Mouse (Mus musculus): ENCODE measurements at regions not wholly inside any gene's neighbourhood (a gene's known extent, or its start where the extent isn't known, plus 50 kb on each side); places are given as distances from the start of the nearest gene placed in this dataset.

GRCm38 (mm10) chr19:14871178-14871867 is 273.5 kb upstream of the Tle4 start:
- intact Hi-C loops (cut with DNase I; ENCODE audit: low total_unique reads): no loop called here

GRCm38 (mm10) chr19:14862654-14863468 is 265.0 kb upstream of the Tle4 start:
- intact Hi-C loops (cut with DNase I; ENCODE audit: low total_unique reads): no loop called here
- DNase-seq: peak; percentile 5

More at GRCm38 (mm10) chr19:14871178-14871867, 273.5 kb upstream of the Tle4 start:
- DNase-seq: no peak

- no peak for DNase-seq
- intact Hi-C loops (cut with DNase I; ENCODE audit: low total_unique reads): no loop called here
Measured at GRCm38 (mm10) chr19:14855036-14855435, 257.2 kb upstream of the Tle4 start.

GRCm38 (mm10) chr19:14853416-14853815 is 255.6 kb upstream of the Tle4 start:
- intact Hi-C loops (cut with DNase I; ENCODE audit: low total_unique reads): no loop called here
- DNase-seq: no peak

GRCm38 (mm10) chr19:14849561-14849960 is 251.7 kb upstream of the Tle4 start:
- intact Hi-C loops (cut with DNase I; ENCODE audit: low total_unique reads): no loop called here

GRCm38 (mm10) chr19:14847120-14847519 is 249.3 kb upstream of the Tle4 start:
- DNase-seq: no peak
- intact Hi-C loops (cut with DNase I; ENCODE audit: low total_unique reads): no loop called here

More at GRCm38 (mm10) chr19:14849561-14849960, 251.7 kb upstream of the Tle4 start:
- DNase-seq: no peak

- no peak for DNase-seq
- intact Hi-C loops (cut with DNase I; ENCODE audit: low total_unique reads): no loop called here
Measured at GRCm38 (mm10) chr19:14835629-14836028, 237.8 kb upstream of the Tle4 start.

- DNase-seq: no peak
- intact Hi-C loops (cut with DNase I; ENCODE audit: low total_unique reads): no loop called here
Measured at GRCm38 (mm10) chr19:14816354-14816753, 218.5 kb upstream of the Tle4 start.

- no peak for DNase-seq
- intact Hi-C loops (cut with DNase I; ENCODE audit: low total_unique reads): no loop called here
Measured at GRCm38 (mm10) chr19:14806787-14807186, 208.9 kb upstream of the Tle4 start.

GRCm38 (mm10) chr19:14802909-14803650 is 205.2 kb upstream of the Tle4 start:
- DNase-seq: no peak
- intact Hi-C loops (cut with DNase I; ENCODE audit: low total_unique reads): no loop called here

- DNase-seq: no peak
- intact Hi-C loops (cut with DNase I; ENCODE audit: low total_unique reads): no loop called here
Measured at GRCm38 (mm10) chr19:14801669-14802068, 203.8 kb upstream of the Tle4 start.

- intact Hi-C loops (cut with DNase I; ENCODE audit: low total_unique reads): no loop called here
- no peak for DNase-seq
Measured at GRCm38 (mm10) chr19:14799002-14799401, 201.2 kb upstream of the Tle4 start.

GRCm38 (mm10) chr19:14798417-14798816 is 200.6 kb upstream of the Tle4 start:
- intact Hi-C loops (cut with DNase I; ENCODE audit: low total_unique reads): no loop called here
- no peak for DNase-seq

- DNase-seq: no peak
- intact Hi-C loops (cut with DNase I; ENCODE audit: low total_unique reads): no loop called here
Measured at GRCm38 (mm10) chr19:14795910-14796309, 198.1 kb upstream of the Tle4 start.

GRCm38 (mm10) chr19:14789992-14790391 is 192.1 kb upstream of the Tle4 start:
- intact Hi-C loops (cut with DNase I; ENCODE audit: low total_unique reads): no loop called here
- DNase-seq: no peak

GRCm38 (mm10) chr19:14788630-14789029 is 190.8 kb upstream of the Tle4 start:
- no peak for DNase-seq
- intact Hi-C loops (cut with DNase I; ENCODE audit: low total_unique reads): no loop called here

GRCm38 (mm10) chr19:14786868-14787267 is 189.0 kb upstream of the Tle4 start:
- intact Hi-C loops (cut with DNase I; ENCODE audit: low total_unique reads): no loop called here

GRCm38 (mm10) chr19:14785661-14786060 is 187.8 kb upstream of the Tle4 start:
- DNase-seq: no peak
- intact Hi-C loops (cut with DNase I; ENCODE audit: low total_unique reads): no loop called here

More at GRCm38 (mm10) chr19:14786868-14787267, 189.0 kb upstream of the Tle4 start:
- DNase-seq: no peak

- intact Hi-C loops (cut with DNase I; ENCODE audit: low total_unique reads): no loop called here
- DNase-seq: no peak
Measured at GRCm38 (mm10) chr19:14777709-14778108, 179.9 kb upstream of the Tle4 start.

GRCm38 (mm10) chr19:14777198-14777597 is 179.3 kb upstream of the Tle4 start:
- intact Hi-C loops (cut with DNase I; ENCODE audit: low total_unique reads): no loop called here
- DNase-seq: no peak

Measured in gastrocnemius, postnatal 14 days (tissue).